Comparison of ENCODE assay signal across 8 mouse cellular contexts in the genomic region with DNA sequence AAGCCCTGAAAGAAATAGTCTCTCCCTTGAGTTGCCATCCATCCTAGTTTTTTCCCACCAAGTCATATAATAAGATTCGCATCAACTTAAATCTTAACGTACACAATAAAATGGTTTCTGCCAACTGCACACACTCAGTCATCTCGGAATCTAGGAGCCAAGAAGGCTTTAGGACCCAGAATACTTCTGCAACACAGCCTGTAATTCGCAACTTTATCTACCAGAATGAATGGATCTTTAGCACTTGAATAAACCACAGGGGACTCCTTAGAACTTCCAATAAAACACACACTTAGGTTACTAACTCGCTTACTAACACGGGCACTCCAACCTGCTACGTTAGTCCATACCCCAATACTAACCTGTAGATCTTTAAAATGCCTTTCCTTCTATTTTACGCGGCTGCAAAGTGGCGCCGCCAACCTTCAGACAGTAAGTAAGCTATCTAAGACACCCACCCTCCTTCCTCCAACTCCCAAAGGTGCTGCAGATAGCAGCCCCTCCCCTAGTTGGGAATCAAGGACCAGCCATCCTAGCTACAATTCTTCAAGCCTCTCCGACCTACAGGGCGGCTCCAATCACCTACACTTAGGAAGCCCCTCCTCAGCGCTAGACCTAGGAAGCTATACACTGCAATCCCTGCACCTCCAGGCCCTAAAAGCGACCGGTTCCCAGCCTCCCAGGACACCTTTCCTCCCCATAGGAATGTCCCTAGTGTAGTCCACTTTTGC. TPM values are rescaled to one million over a fixed set of nuclear protein-coding genes. Genes with fewer than 3 reads are reported as not detected.
DNase-seq lines count a peak whose midpoint lies in the region; ATAC-seq and TF ChIP-seq lines count a peak whose summit lies in the region.

No protein-coding gene starts in this region.

- H3K36me3 ChIP-seq in lung, embryonic 14.5 days (ENCODE audit: insufficient read depth): peaks cover 16% of the 10 kb centered on the region
- H3K36me3 ChIP-seq in erythroblast, embryonic 14.5 days (ENCODE audit: control insufficient read depth): peaks cover 18% of the 10 kb centered on the region
- H3K36me3 ChIP-seq in intestine, embryonic 14.5 days (ENCODE audit: control insufficient read depth, insufficient read depth, low read length): peaks cover 12% of the 10 kb centered on the region
- peaks cover 15% of the 10 kb centered on the region for H3K36me3 ChIP-seq in megakaryocyte, embryonic 14.5 days (replicated peaks; ENCODE audit: low read length)

- peak; percentile 60 for DNase-seq in lung, embryonic 14.5 days
- no peak for DNase-seq in lung, postnatal 14 days
- peak; percentile 80 for DNase-seq in ZHBTc4 (ENCODE audit: low read depth, low spot score)
- no peak for DNase-seq in intestine, embryonic 14.5 days (ENCODE audit: low spot score)
- peak; percentile 23 for DNase-seq in testis, postnatal 14 days (ENCODE audit: low spot score)
- DNase-seq in urinary bladder, postnatal 14 days (ENCODE audit: low spot score): no peak

- H3K9me3 ChIP-seq in lung, embryonic 14.5 days (ENCODE audit: low read depth, low read length): no peaks in the 10 kb centered on the region
- H3K9me3 ChIP-seq in erythroblast, embryonic 14.5 days (ENCODE audit: control insufficient read depth, low read length): no peaks in the 10 kb centered on the region
- no peaks in the 10 kb centered on the region for H3K9me3 ChIP-seq in intestine, embryonic 14.5 days (ENCODE audit: control insufficient read depth, low read length)
- no peaks in the 10 kb centered on the region for H3K9me3 ChIP-seq in megakaryocyte, embryonic 14.5 days

- peak overlapping the region; percentile 98 for H3K9ac ChIP-seq in lung, embryonic 14.5 days
- H3K9ac ChIP-seq in intestine, embryonic 14.5 days (ENCODE audit: low read length): peak overlapping the region; percentile 97

- peak overlapping the region; percentile 81 for H3K4me2 ChIP-seq in lung, embryonic 14.5 days
- H3K4me2 ChIP-seq in intestine, embryonic 14.5 days (ENCODE audit: low read length): peak overlapping the region; percentile 83

- H3K27ac ChIP-seq in lung, embryonic 14.5 days (ENCODE audit: low read depth): peak overlapping the region; percentile 94
- H3K27ac ChIP-seq in intestine, embryonic 14.5 days (ENCODE audit: low read depth): peak overlapping the region; percentile 92

- WGBS in lung, embryonic 14.5 days: under 1% methylated on average over 16 of the region's 16 CpGs
- under 1% methylated on average over 16 of the region's 16 CpGs for whole genome bisulfite sequencing in intestine, embryonic 14.5 days

- peak overlapping the region; percentile 95 for H3K4me3 ChIP-seq in lung, embryonic 14.5 days (ENCODE audit: low read depth, low read length)
- H3K4me3 ChIP-seq in erythroblast, embryonic 14.5 days (replicated peaks): peak overlapping the region; percentile 97
- peak overlapping the region; percentile 97 for H3K4me3 ChIP-seq in intestine, embryonic 14.5 days (ENCODE audit: low read depth, low read length)
- H3K4me3 ChIP-seq in megakaryocyte, embryonic 14.5 days (replicated peaks): peak overlapping the region; percentile 99

- H3K4me1 ChIP-seq in lung, embryonic 14.5 days (ENCODE audit: insufficient read depth): peaks cover 8% of the 10 kb centered on the region
- peaks cover 38% of the 10 kb centered on the region for H3K4me1 ChIP-seq in erythroblast, embryonic 14.5 days (ENCODE audit: control insufficient read depth)
- H3K4me1 ChIP-seq in intestine, embryonic 14.5 days (replicated peaks; ENCODE audit: control insufficient read depth, insufficient read depth, low read length): peaks cover 9% of the 10 kb centered on the region
- peaks cover 34% of the 10 kb centered on the region for H3K4me1 ChIP-seq in megakaryocyte, embryonic 14.5 days

- ATAC-seq in lung, embryonic 14.5 days (ENCODE audit: insufficient read depth): peak; percentile 79
- ATAC-seq in intestine, embryonic 14.5 days (replicated peaks; ENCODE audit: low FRiP score, low TSS enrichment, low read depth): peak; percentile 67

- H3K27me3 ChIP-seq in lung, embryonic 14.5 days (ENCODE audit: insufficient read depth, low read length): no peaks in the 10 kb centered on the region
- no peaks in the 10 kb centered on the region for H3K27me3 ChIP-seq in erythroblast, embryonic 14.5 days (ENCODE audit: control insufficient read depth)
- H3K27me3 ChIP-seq in intestine, embryonic 14.5 days (replicated peaks; ENCODE audit: control insufficient read depth, insufficient read depth, low read length): no peaks in the 10 kb centered on the region
- H3K27me3 ChIP-seq in megakaryocyte, embryonic 14.5 days (replicated peaks): no peaks in the 10 kb centered on the region

- no peak for TF ChIP-seq CTCF in lung, embryonic 14.5 days (IDR thresholded peaks at IDR 0.05; ENCODE audit: low read depth)

RNA-seq across cellular contexts. Expression of a gene that starts 1.0 kb away (rescaled TPM):
- 66.7 and 70.2 TPM in 2 replicates for polyA plus RNA-seq in lung, embryonic 14.5 days (2014; fragmentation: Nextera tagmentation; extraction: Ambion mirVana)
- 1.1 and 2.0 TPM in 2 replicates for polyA plus RNA-seq in erythroblast, embryonic 14.5 days (2012)
- 46.2 and 50.3 TPM in 2 replicates for polyA plus RNA-seq in intestine, embryonic 14.5 days (2014; fragmentation: Nextera tagmentation; extraction: Ambion mirVana)
- 17.2 and 27.7 TPM in 2 replicates for polyA plus RNA-seq in megakaryocyte, embryonic 14.5 days (2012; ENCODE audit: insufficient read depth, low replicate concordance)

RNA-seq across cellular contexts. Expression of a gene that starts 1.0 kb away (rescaled TPM):
- 36.9 and 41.2 TPM in 2 replicates for polyA plus RNA-seq in lung, embryonic 14.5 days (2014; fragmentation: Nextera tagmentation; extraction: Ambion mirVana)
- 0.28 and 0.31 TPM in 2 replicates for polyA plus RNA-seq in erythroblast, embryonic 14.5 days (2012)
- 29.1 and 31.6 TPM in 2 replicates for polyA plus RNA-seq in intestine, embryonic 14.5 days (2014; fragmentation: Nextera tagmentation; extraction: Ambion mirVana)
- polyA plus RNA-seq in megakaryocyte, embryonic 14.5 days (2012; ENCODE audit: insufficient read depth, low replicate concordance): 2.3 and 7.1 TPM in 2 replicates

RNA-seq across cellular contexts. Expression of a gene that starts 16.1 kb away (rescaled TPM):
- 11.0 and 16.6 TPM in 2 replicates for polyA plus RNA-seq in lung, embryonic 14.5 days (2014; fragmentation: Nextera tagmentation; extraction: Ambion mirVana)
- 0.01 TPM in 1 of 2 replicates, not detected in the other for polyA plus RNA-seq in erythroblast, embryonic 14.5 days (2012)
- polyA plus RNA-seq in intestine, embryonic 14.5 days (2014; fragmentation: Nextera tagmentation; extraction: Ambion mirVana): 13.3 and 13.6 TPM in 2 replicates
- polyA plus RNA-seq in megakaryocyte, embryonic 14.5 days (2012; ENCODE audit: insufficient read depth, low replicate concordance): not detected in 2 replicates

RNA-seq across cellular contexts. Expression of a gene that starts 33.0 kb away (rescaled TPM):
- 396 and 414 TPM in 2 replicates for polyA plus RNA-seq in lung, embryonic 14.5 days (2014; fragmentation: Nextera tagmentation; extraction: Ambion mirVana)
- polyA plus RNA-seq in erythroblast, embryonic 14.5 days (2012): 41.6 and 50.1 TPM in 2 replicates
- 427 and 467 TPM in 2 replicates for polyA plus RNA-seq in intestine, embryonic 14.5 days (2014; fragmentation: Nextera tagmentation; extraction: Ambion mirVana)
- 248 and 453 TPM in 2 replicates for polyA plus RNA-seq in megakaryocyte, embryonic 14.5 days (2012; ENCODE audit: insufficient read depth, low replicate concordance)

RNA-seq across cellular contexts. Expression of a gene that starts 33.2 kb away (rescaled TPM):
- polyA plus RNA-seq in lung, embryonic 14.5 days (2014; fragmentation: Nextera tagmentation; extraction: Ambion mirVana): 37.5 and 40.9 TPM in 2 replicates
- 3.2 and 3.4 TPM in 2 replicates for polyA plus RNA-seq in erythroblast, embryonic 14.5 days (2012)
- polyA plus RNA-seq in intestine, embryonic 14.5 days (2014; fragmentation: Nextera tagmentation; extraction: Ambion mirVana): 51.1 and 52.8 TPM in 2 replicates
- polyA plus RNA-seq in megakaryocyte, embryonic 14.5 days (2012; ENCODE audit: insufficient read depth, low replicate concordance): 5.4 and 12.7 TPM in 2 replicates

Comparison
In these comparisons a context has a peak if more than half of its experiments do, and no peak if none do; other contexts are left out.
1. DNase-seq: peak in lung, embryonic 14.5 days (single experiment), ZHBTc4 (single experiment) and testis, postnatal 14 days (single experiment); none in lung, postnatal 14 days (single experiment), intestine, embryonic 14.5 days (single experiment) and urinary bladder, postnatal 14 days (single experiment).
2. RNA of a gene that starts 16.1 kb away (polyA plus RNA-seq): 11.0 to 16.6 TPM in lung, embryonic 14.5 days and 13.3 to 13.6 TPM in intestine, embryonic 14.5 days; 0.01 TPM in erythroblast, embryonic 14.5 days and not detected in megakaryocyte, embryonic 14.5 days; every median in the first group is over 10 times any median in the second.
3. Peak in every context shown above with its lines, with median percentiles within 50 percentile points of each other: H3K4me3 ChIP-seq.